Mouse (Mus musculus): ENCODE data around the gene Cbwd1.

DNA sequence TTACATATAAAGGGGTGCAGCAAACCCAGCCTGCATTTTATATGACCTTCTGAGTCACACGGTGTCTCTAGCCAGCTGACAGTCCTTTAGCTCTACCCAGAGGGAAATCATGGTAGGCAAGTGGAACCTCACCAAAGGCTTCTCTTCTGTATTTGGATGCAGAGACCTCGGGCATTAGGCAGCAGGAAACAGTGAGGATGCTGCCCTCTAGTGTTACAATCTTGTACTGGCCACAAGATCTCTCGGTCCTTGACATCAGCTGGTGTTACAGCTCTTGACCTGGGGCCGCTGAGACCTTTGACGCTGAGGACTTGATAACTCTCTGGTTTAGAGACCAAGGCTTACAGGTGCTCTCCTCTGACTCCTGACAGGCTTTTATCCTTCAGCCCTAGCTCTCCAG is 75.9 kb downstream of the Cbwd1 start:
- TF ChIP-seq POLR2A (IDR thresholded peaks at IDR 0.05; ENCODE audit: control insufficient read depth, extremely low read depth, insufficient read depth, low read length, poor library complexity) (no peak), CTCF (IDR thresholded peaks at IDR 0.05; ENCODE audit: borderline replicate concordance, control insufficient read depth, extremely low read depth, insufficient read depth, low read length, poor library complexity) (no peak)
